Mouse (Mus musculus): ENCODE data around the gene Fbrs. TPM values are rescaled to one million over a fixed set of nuclear protein-coding genes. Genes with fewer than 3 reads are reported as not detected.

The Fbrs gene
- polyA plus RNA-seq, 1 experiment from 2014 or later: 5.6 TPM

Small RNA genes lying within 50 kb of the gene (microRNA-seq; reads per million reads assigned to microRNA genes)
- gene Gm47278 (not detected), gene Mir7060 (not detected)

Other genes starting within 250 kb of the Fbrs start
- gene Zfp553, start 246.1 kb upstream of the Fbrs start, polyA plus RNA-seq (2015; fragmentation: Nextera tagmentation; extraction: Ambion mirVana): 6.3 and 6.8 TPM in 2 replicates
- 9.4 and 9.7 TPM in 2 replicates for gene Sept1, start 246.1 kb upstream of the Fbrs start, polyA plus RNA-seq (2015; fragmentation: Nextera tagmentation; extraction: Ambion mirVana)
- gene Zfp771, start 234.9 kb upstream of the Fbrs start, polyA plus RNA-seq (2015; fragmentation: Nextera tagmentation; extraction: Ambion mirVana): 13.8 and 15.0 TPM in 2 replicates
- gene Dctpp1, start 218.5 kb upstream of the Fbrs start, polyA plus RNA-seq (2015; fragmentation: Nextera tagmentation; extraction: Ambion mirVana): 74.2 and 84.8 TPM in 2 replicates
- 162 and 175 TPM in 2 replicates for gene Sephs2, start 205.1 kb upstream of the Fbrs start, polyA plus RNA-seq (2015; fragmentation: Nextera tagmentation; extraction: Ambion mirVana)
- 6.2 and 7.3 TPM in 2 replicates for gene Itgal, start 182.9 kb upstream of the Fbrs start, polyA plus RNA-seq (2015; fragmentation: Nextera tagmentation; extraction: Ambion mirVana)
- gene Zfp768, start 133.6 kb upstream of the Fbrs start, polyA plus RNA-seq (2015; fragmentation: Nextera tagmentation; extraction: Ambion mirVana): 3.1 and 4.4 TPM in 2 replicates
- 1.8 and 2.3 TPM in 2 replicates for gene Zfp747, start 103.1 kb upstream of the Fbrs start, polyA plus RNA-seq (2015; fragmentation: Nextera tagmentation; extraction: Ambion mirVana)
- gene 9130019O22Rik, start 92.0 kb upstream of the Fbrs start, polyA plus RNA-seq (2015; fragmentation: Nextera tagmentation; extraction: Ambion mirVana): 1.2 and 1.5 TPM in 2 replicates
- gene E430018J23Rik, start 85.6 kb upstream of the Fbrs start, polyA plus RNA-seq (2015; fragmentation: Nextera tagmentation; extraction: Ambion mirVana): 1.3 and 1.5 TPM in 2 replicates
- 1.3 and 1.7 TPM in 2 replicates for gene Zfp764, start 72.4 kb upstream of the Fbrs start, polyA plus RNA-seq (2015; fragmentation: Nextera tagmentation; extraction: Ambion mirVana)
- gene Zfp688, start 57.1 kb upstream of the Fbrs start, polyA plus RNA-seq (2015; fragmentation: Nextera tagmentation; extraction: Ambion mirVana): 7.3 and 9.1 TPM in 2 replicates
- gene Zfp689, start 30.0 kb upstream of the Fbrs start, polyA plus RNA-seq (2015; fragmentation: Nextera tagmentation; extraction: Ambion mirVana): 2.1 TPM in 2 replicates
- 19.8 and 22.4 TPM in 2 replicates for gene Prr14, start 19.6 kb upstream of the Fbrs start, polyA plus RNA-seq (2015; fragmentation: Nextera tagmentation; extraction: Ambion mirVana)
- gene Srcap, start 32.8 kb downstream of the Fbrs start, polyA plus RNA-seq (2015; fragmentation: Nextera tagmentation; extraction: Ambion mirVana): 15.0 and 18.9 TPM in 2 replicates
- gene Gm42715, start 40.4 kb downstream of the Fbrs start, polyA plus RNA-seq (2015; fragmentation: Nextera tagmentation; extraction: Ambion mirVana): 5.2 and 5.5 TPM in 2 replicates
- 2.6 and 2.7 TPM in 2 replicates for gene Tmem265, start 82.2 kb downstream of the Fbrs start, polyA plus RNA-seq (2015; fragmentation: Nextera tagmentation; extraction: Ambion mirVana)
- 20.0 and 24.6 TPM in 2 replicates for gene Phkg2, start 94.1 kb downstream of the Fbrs start, polyA plus RNA-seq (2015; fragmentation: Nextera tagmentation; extraction: Ambion mirVana)
- 6.4 and 8.3 TPM in 2 replicates for gene Ccdc189, start 109.4 kb downstream of the Fbrs start, polyA plus RNA-seq (2015; fragmentation: Nextera tagmentation; extraction: Ambion mirVana)
- gene Rnf40, start 109.6 kb downstream of the Fbrs start, polyA plus RNA-seq (2015; fragmentation: Nextera tagmentation; extraction: Ambion mirVana): 18.3 and 19.5 TPM in 2 replicates
- 1.2 and 1.6 TPM in 2 replicates for gene Zfp629, start 136.6 kb downstream of the Fbrs start, polyA plus RNA-seq (2015; fragmentation: Nextera tagmentation; extraction: Ambion mirVana)
- 22.9 and 23.7 TPM in 2 replicates for gene Bcl7c, start 229.7 kb downstream of the Fbrs start, polyA plus RNA-seq (2015; fragmentation: Nextera tagmentation; extraction: Ambion mirVana)
- 2.7 and 2.8 TPM in 2 replicates for gene Ctf1, start 233.5 kb downstream of the Fbrs start, polyA plus RNA-seq (2015; fragmentation: Nextera tagmentation; extraction: Ambion mirVana)

Data from liver, embryonic 15.5 days (tissue).